Mouse (Mus musculus) cerebellum, adult 11-12 months (tissue): Measurements from ENCODE around the gene Jade1.

ENCODE experiments used
- DNase-seq: peaks from one replicate; pipeline ENCODE4 v3.0.0; 2022

Jade1 gene

DNA sequence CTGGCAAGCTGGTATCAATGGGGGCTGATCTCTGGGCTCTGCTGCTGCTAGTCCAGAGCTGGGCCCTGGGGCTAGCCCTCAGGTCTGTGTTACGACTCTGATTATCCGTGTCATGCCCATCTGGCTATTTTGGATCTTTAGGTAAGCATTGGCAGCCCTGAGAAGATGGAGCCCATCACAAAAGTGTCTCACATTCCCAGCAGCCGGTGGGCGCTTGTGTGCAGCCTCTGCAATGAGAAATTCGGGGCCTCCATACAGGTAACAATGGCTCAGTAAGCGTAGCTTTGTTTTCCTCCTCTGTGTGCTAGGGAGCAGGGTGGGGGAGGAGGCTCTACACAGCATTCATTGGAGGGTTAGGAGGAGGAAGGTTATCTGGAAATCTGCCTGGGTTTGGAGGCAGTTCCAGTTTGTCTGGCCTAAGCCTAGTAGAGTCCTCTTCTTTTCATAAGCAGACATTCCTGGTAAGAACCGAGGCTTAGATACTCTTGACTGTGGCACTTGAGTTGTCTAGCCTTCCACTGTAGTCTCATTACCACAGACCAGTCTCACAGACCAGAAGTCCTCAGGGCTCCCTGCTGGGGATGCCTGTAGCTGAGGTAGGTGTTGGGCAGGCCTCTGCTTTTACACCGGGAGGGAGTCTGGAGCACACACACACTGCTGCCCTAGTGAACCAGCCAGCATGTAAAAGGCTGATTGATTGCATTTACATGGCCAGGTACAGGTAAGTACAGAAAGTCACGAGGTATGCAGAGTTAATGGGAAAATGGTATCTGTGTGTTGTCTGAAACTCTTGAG lies 45.9 kb downstream of the Jade1 start:
- no peak for DNase-seq

DNA sequence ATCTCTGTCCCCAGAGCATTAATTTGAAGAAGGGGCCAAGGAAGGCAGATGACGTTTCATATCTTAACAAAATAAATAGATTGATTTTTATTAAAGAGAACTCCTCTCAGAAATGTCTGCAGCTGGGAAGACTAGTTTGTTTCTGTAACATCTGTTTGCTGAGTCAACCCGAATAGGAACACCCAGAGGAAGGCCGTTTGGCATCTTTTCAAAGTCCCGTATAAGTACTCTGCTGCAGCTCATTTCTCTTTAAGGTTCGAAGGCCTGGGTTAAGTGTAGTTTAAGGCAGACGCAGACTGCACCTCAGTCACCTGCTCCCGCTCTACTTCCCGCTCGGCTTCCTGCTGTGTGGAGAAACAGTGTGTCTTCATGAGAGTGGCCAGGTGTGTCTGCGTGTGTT lies 47.4 kb downstream of the Jade1 start:
- DNase-seq = no peak

DNA sequence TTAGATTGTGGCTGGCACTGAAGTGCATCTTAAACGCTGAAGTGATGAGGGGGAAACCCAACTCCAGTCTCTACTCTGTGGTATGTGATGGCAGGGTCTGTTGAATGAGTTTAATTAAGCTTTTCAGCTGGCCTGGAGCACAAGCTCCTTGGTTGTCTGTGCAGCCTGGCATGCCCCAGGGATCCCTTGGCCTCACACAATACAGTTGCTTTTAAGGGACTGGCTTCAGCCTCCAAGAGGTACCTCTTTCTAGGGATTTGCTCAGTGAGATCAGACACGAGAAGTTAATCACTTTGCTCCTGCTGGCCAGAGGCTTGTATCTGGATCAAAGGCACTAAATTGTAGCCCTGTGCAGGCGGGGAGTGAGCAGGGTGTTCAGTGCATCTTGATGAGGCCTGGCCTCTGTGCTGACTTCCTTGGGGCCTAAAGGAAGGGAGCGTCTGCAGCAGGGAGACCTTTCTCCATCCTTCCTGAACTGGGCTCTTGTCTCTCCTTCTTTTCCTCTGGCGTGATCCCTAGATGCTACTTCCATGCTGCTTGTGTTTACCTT lies 48.0 kb downstream of the Jade1 start:
- no peak for DNase-seq

DNA sequence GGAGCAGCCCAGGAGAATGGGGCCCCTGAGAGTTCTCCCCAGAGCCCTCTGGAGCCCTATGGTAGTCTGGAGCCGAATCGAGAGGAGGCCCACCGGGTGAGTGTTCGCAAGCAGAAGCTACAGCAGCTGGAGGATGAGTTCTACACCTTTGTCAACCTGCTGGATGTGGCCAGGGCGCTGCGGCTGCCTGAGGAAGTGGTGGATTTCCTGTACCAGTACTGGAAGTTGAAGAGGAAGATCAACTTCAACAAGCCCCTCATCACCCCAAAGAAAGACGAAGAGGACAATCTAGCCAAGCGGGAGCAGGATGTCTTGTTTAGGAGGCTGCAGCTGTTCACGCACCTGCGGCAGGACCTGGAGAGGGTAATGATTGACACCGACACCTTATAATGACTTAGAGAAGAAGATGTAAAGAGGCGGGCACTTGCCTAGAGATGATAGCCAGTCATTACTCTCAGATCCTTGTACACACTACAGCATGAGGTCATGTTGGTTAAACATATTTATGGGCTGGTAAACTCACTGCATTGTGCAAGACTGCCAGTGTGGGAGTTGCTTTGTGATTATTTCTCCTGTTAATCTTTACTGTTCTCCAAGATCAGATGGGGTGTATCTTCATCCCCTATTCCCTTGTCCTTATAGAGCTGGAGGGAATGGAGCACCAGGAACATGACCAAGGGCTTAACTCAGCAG lies 49.2 kb downstream of the Jade1 start:
- no peak for DNase-seq

DNA sequence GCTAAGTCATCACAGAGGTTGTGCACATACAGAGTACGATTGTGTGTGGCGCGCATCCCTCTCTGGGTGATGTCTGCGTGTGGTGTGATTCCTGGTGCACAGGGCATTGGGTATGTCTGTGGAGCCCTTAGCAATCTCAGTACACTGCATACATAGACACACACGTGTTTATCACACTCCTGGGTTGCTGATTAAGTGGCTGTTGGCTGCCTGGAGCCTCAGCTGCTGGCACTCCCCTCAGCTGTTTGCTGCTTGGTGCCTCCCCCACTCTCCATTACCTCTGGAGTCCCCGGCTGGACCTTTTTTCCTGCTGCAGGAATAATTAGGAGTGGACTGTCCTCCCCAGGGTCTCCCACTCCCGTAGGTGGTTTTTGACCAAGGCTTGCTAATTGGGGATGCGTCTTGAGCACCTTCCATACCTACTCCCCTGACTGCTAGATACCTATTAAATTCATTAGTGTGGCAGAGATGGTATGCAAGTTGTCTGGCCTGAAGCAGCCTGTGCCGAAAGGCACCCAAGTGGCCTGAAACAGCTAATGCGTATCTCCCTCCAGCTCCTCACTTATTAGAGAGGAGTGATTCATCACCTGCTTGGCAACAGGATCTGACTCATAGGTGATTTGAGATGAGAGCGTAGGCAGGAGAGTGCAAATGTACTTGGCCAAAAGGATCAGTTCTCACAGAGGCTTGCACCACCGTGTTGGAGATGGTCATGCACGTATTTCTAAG lies 50.2 kb downstream of the Jade1 start:
- DNase-seq = no peak

DNA sequence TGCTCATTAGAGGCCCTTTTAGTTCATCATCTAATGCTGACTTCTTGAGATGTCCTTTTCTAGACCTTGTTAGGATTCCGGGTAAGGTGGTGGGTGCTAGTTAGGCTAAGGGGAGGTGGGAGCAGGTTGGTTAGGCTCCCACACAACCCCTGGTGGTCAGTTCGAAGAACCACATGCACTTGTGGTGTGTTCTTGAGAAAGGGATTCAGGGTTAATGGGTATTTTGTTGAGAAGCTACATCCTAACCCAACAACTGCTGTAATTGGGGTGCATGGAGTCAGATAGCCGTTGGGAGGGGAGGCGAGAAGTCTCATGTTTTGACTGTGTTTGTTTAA lies 50.8 kb downstream of the Jade1 start:
- DNase-seq = no peak

DNA sequence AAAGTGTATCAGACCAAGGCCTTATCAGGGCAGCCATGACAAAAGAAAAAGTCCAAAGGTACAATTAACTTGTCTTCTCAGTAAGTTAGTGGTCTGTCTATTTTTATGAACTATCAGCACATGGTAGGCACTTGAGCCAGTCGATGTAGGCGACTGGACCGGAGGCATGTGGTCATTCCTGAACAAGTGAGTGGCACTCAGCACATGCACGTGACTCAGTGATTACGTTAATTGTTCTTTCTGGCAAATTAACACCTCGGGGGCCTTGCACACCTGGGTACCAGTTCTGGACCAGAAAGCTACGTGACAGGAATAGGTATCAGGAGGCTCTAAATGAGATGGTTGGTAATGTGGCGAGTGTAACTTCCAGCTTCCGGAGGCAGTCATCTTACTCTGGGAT lies 51.5 kb downstream of the Jade1 start:
- DNase-seq = no peak

DNA sequence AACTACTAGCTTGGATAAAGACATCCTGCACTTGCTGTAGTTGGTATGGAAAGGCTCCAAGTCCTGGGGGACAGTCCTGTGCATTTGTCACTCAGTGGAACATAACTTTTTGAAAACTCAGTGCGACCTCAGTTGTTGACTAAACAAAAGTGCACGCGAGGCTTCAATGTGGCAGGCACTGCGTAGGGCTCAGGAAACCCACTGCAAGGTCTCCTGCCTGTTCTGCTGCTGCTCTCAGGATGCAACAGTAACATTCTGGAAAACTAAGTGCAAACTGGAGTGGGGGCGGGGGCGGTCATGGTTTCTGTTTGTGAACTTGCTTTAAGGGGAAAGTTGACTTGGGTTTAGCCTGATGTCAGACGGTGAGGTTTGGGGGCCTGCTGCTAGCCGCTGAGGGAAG lies 51.9 kb downstream of the Jade1 start:
- no peak for DNase-seq

DNA sequence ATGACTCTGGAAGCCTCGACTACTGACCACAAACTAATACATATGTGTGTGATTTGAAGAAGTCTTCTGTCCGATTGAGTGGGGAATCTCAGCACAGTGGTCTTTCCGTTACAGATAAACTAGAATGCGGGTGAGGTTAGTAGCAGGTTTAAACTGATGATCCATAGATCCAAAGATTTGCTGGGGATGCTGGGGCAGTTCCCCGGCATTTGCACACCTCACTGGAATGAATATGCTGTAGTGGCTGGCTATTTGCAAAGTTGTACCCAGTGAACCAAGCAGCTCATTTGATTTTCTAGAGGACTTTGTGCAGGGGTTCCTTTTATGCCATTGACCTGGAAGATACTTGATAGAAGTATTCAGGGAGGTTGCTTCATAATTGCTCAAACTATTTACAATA lies 53.5 kb downstream of the Jade1 start:
- DNase-seq = no peak

DNA sequence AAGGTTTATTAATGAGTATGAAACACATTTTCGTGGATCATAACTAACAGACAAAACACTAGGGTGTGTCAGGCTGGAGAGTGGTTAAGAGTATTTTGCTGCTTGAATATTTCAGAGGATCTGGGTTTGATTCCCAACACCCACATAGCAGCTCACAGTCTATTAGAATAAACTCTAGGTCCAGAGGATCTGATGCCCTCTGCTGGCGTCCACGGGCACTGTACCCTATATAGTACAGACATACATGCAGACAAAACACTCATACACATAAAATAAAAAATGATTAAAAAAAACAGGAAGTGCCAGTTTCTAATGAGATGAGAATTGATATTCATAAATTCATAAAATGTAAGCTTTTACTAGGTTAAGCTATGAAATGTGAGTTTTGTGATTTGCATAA lies 56.7 kb downstream of the Jade1 start:
- no peak for DNase-seq

DNA sequence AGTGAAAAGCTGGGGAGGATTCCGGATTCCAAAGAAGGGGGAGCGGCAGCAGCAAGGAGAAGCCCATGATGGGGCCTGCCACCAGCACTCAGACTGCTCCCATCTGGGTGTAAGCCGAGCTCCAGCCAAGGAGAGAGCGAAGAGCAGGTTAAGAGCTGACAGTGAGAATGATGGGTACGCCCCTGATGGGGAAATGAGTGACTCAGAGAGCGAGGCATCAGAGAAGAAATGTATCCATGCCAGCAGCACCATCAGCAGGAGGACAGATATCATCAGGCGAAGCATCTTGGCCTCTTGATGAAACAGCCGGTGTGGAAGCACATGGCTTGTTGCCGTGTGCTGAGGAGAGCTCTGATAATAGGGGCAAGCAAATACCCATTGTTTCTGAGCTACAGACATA lies 58.2 kb downstream of the Jade1 start:
- DNase-seq = peak; percentile 73

DNA sequence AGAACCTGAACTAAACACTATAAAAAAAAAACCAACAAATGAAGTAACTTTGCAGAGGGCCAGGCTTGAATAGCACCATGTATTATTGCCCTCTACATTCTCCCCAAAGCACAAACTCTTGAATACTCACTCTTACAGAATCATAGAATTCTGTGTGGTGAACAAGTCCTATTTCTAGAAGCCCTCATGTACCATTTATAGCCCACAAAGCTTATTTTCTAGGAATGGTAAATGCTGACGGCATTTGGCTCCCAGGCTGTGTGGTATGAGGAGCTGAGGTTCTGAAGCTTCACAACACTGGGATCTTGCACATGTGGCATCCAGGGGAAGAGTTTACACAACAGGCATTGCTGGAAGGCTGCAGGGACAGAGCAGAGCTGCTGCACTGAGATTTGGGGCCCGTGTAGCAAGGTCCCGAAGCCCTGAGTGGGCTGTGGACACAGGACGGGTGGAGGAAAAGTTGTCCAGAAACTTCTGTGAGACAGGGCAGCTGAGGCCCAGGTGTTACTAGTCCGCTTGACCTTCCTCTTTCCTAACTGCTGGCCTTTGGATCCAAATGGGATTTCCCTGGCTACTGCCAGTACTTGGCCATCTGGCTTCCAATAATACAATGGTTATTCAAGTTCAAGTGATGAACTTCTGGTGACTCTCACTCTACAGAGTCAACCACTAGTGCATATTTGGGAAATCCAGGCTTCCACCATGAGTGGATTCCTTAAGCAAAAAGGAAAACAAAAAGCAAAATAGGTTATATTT lies 58.9 kb downstream of the Jade1 start:
- no peak for DNase-seq

DNA sequence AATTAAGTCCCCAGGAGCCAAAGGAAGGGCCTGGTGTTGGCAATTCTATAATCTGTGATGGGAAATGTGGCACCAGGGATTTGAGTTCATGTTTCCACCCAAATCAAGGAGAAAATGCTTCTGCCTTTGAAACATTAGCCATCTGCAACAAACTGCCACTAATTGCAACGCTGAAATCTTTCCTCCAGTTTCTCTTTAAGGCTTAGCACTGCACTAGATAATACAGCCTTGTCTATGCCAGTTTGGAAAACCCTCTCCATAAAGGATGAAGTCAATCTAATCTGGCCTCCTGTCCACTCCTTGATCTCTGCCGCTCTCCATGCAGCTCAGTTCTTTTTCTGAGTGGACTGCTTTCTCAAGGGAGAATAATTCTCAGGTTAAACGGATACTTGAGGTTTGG lies 62.5 kb downstream of the Jade1 start:
- no peak for DNase-seq

DNA sequence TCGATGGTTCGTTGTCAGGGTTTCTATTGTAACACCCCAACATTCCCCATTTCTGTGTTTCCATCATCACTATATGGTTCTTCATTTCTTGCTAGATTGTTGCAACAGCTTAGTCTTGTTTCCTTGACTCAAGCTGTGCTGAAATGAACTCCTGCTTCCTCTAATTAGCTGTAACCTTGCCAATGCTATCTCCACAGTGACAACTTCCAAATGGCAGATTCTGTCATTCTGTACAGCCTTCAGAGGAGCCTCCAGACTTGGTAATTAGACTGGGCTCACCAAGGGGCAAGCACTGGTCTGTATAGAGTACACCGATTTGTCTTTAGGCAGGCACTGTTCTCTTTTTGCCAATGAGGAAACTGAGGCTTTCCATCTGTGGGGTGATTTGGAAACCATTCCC lies 63.0 kb downstream of the Jade1 start:
- DNase-seq = no peak

DNA sequence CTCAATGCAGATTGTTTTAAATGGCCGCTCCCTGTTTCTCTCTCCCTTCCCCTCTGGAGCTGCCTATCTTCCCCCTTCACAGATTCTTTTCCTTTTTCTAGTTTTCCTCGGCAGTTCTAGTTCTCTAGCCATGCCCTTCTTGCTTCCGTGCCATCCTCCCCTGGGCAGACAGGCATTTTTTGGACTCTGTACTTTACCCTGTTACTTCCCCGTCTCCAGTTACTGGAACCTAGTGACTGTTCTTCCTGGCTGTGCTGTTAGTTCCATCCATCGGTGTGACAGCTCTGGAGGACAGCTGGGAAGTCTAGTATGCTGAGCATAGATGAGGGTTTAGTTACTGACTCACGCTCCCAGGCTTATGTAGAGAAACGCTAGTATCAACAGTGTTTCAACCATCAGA lies 65.4 kb downstream of the Jade1 start:
- DNase-seq = no peak

DNA sequence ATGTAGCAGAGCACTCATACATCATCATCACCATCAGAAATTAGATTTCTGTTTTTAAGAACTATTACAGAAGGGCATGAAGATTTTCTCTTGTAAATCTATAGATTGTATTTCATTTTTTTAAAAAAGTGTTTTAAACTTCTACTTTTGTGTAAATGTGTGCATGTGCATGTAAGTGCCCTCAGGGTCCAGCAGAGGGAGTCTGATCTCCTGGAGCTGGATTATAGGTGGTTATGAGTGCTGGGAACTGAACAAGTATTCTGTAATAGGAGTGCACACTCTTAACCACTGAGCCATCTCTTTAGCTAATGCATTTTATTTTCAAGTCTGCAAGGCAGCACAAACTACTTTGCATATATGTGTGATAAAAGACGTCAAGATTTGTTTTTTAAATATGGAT lies 100.1 kb downstream of the Jade1 start:
- no peak for DNase-seq
